Mouse (Mus musculus): ENCODE data around the gene Art2b. TPM values are rescaled to one million over a fixed set of nuclear protein-coding genes. Genes with fewer than 3 reads are reported as not detected.

The Art2b gene
- polyA plus RNA-seq, 1 experiment from 2014 or later = not detected

DNA sequence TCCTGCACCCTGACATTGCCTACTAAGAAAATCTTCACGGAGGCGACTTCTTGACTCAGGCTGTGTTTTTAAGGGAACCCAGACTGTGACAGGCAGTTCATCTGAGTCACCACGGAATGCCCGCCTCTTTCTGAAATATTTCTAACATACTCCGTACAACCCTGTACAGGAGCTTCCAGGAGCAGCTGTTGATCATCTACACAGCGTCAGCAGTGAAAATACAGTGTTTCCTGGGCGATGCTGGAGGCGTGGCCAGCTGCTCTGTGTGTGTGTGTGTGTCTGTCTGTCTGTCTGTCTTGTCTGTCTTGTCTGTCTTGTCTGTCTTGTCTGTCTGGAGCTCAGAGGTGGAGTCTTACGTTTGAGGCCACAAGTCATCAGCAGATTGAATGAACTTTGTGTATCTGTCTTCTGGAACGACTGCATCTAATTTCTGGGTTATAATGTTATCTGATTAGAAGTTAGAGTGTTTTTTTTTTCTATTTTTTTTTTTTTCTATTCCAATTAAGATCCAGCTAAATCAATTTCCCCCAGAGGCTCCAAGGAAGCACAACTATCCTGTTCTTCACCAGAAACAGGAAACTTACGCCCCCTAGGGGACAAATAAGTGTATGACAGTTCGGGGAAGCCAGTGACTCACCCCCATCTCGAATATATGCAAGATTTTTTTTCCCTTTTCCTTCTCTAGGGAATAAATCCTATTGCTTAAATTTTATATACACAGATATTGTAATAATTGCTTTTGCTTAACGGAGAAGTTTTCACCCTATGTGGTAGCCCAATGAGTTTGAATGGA is 47.1 kb downstream of the Art2b start:
- Histone ChIP-seq H3K4me2 (no peak overlapping the region), H3K27ac (replicated peaks) (no peak overlapping the region), H3K9ac (no peak overlapping the region), H3K27me3 (no peaks in the 10 kb centered on the region), H3K4me1 (replicated peaks) (no peaks in the 10 kb centered on the region), H3K4me3 (replicated peaks) (no peak overlapping the region), H3K9me3 (replicated peaks) (no peaks in the 10 kb centered on the region), H3K36me3 (replicated peaks) (no peaks in the 10 kb centered on the region)
- ATAC-seq (ENCODE audit: insufficient read depth) = no peak
- WGBS (ENCODE audit: insufficient replicate concordance) = 38% methylated on average over 14 of the region's 14 CpGs

- 36% methylated on average over 8 of the region's 8 CpGs for WGBS (ENCODE audit: insufficient replicate concordance)
- H3K4me3 ChIP-seq (replicated peaks) = no peak overlapping the region
- H3K4me2 ChIP-seq = no peak overlapping the region
- H3K9me3 ChIP-seq (replicated peaks) = no peaks in the 10 kb centered on the region
- no peaks in the 10 kb centered on the region for H3K27me3 ChIP-seq
- no peak overlapping the region for H3K27ac ChIP-seq (replicated peaks)
- no peak for ATAC-seq (ENCODE audit: insufficient read depth)
- H3K4me1 ChIP-seq (replicated peaks) = no peaks in the 10 kb centered on the region
- no peaks in the 10 kb centered on the region for H3K36me3 ChIP-seq (replicated peaks)
- H3K9ac ChIP-seq = no peak overlapping the region
Observed at GRCm38 (mm10) chr7:101537541-101537940, 47.9 kb downstream of the Art2b start.

GRCm38 (mm10) chr7:101535517-101535916 is 49.9 kb downstream of the Art2b start:
- Histone ChIP-seq H3K27me3 (no peaks in the 10 kb centered on the region), H3K9ac (no peak overlapping the region), H3K4me1 (replicated peaks) (no peaks in the 10 kb centered on the region), H3K36me3 (replicated peaks) (no peaks in the 10 kb centered on the region), H3K27ac (replicated peaks) (no peak overlapping the region), H3K9me3 (replicated peaks) (no peaks in the 10 kb centered on the region), H3K4me2 (no peak overlapping the region), H3K4me3 (replicated peaks) (no peak overlapping the region)
- WGBS (ENCODE audit: insufficient replicate concordance) = 59% methylated on average over 5 of the region's 5 CpGs
- no peak for ATAC-seq (ENCODE audit: insufficient read depth)

DNA sequence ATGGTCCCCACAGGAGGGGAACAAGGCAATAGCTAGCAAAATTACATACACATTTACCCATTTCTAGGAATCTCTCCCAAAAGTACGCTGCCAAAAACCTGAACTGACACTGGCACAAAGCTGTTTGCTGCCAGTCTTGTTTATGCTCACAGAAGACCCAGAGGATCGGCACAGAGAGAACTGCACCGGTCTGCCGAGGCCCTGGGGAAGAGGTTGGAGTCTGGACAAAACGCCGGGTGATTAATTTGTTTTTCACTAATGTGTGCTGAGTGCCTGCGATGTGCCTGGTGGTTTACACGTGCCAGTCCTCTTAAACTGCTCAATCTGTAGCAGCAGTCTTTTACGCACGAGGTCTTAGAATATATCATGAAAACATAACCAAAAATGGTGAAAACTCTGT is 50.3 kb downstream of the Art2b start:
- Histone ChIP-seq H3K27me3 (no peaks in the 10 kb centered on the region), H3K4me3 (replicated peaks) (no peak overlapping the region), H3K4me2 (no peak overlapping the region), H3K9me3 (replicated peaks) (no peaks in the 10 kb centered on the region), H3K9ac (no peak overlapping the region), H3K27ac (replicated peaks) (no peak overlapping the region), H3K4me1 (replicated peaks) (no peaks in the 10 kb centered on the region), H3K36me3 (replicated peaks) (no peaks in the 10 kb centered on the region)
- 65% methylated on average over 10 of the region's 10 CpGs for WGBS (ENCODE audit: insufficient replicate concordance)
- ATAC-seq (ENCODE audit: insufficient read depth) = no peak

DNA sequence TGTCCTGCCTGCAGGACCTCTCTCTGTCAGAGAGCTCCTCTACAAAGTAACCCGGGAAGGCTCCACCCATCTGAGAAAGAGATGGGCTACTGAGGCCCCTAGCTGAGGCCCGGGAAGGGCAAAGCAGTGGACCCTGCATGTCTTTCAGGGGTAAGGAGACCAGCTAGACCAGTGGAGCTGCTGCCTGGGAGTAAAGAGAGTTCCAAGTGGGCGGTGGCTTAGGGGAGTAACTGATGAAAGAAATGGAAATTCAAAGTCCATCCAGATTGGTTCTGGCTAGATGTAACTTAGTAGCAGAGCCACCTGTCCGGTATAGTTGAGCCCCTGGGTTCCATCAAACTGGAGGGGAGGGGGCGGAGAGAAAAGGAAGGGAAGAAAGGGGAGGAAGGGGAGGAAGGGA is 51.0 kb downstream of the Art2b start:
- Histone ChIP-seq H3K9me3 (replicated peaks) (no peaks in the 10 kb centered on the region), H3K36me3 (replicated peaks) (no peaks in the 10 kb centered on the region), H3K4me2 (no peak overlapping the region), H3K27ac (replicated peaks) (no peak overlapping the region), H3K9ac (no peak overlapping the region), H3K4me3 (replicated peaks) (no peak overlapping the region), H3K4me1 (replicated peaks) (no peaks in the 10 kb centered on the region), H3K27me3 (no peaks in the 10 kb centered on the region)
- no peak for ATAC-seq (ENCODE audit: insufficient read depth)
- 33% methylated on average over 5 of the region's 5 CpGs for WGBS (ENCODE audit: insufficient replicate concordance)

Other genes with a start within 250 kb of the Art2b start
- gene Arap1, start 237.5 kb downstream of the Art2b start, polyA plus RNA-seq (2015; fragmentation: Nextera tagmentation; extraction: Ambion mirVana) = 14.5 and 19.8 TPM in 2 replicates
- gene Gm45837, start 174.7 kb downstream of the Art2b start, polyA plus RNA-seq (2015; fragmentation: Nextera tagmentation; extraction: Ambion mirVana) = 0.16 TPM in 1 of 2 replicates, not detected in the other
- 12.0 and 13.9 TPM in 2 replicates for gene Pde2a, start 163.9 kb downstream of the Art2b start, polyA plus RNA-seq (2015; fragmentation: Nextera tagmentation; extraction: Ambion mirVana)
- gene Clpb, start 78.0 kb upstream of the Art2b start, polyA plus RNA-seq (2015; fragmentation: Nextera tagmentation; extraction: Ambion mirVana) = 23.2 and 23.9 TPM in 2 replicates
- gene Phox2a, start 232.7 kb upstream of the Art2b start, polyA plus RNA-seq (2015; fragmentation: Nextera tagmentation; extraction: Ambion mirVana) = not detected in 2 replicates

All from liver, embryonic 15.5 days (tissue).